Mouse (Mus musculus): ENCODE data around the gene Wdfy1.

The Wdfy1 gene

DNA sequence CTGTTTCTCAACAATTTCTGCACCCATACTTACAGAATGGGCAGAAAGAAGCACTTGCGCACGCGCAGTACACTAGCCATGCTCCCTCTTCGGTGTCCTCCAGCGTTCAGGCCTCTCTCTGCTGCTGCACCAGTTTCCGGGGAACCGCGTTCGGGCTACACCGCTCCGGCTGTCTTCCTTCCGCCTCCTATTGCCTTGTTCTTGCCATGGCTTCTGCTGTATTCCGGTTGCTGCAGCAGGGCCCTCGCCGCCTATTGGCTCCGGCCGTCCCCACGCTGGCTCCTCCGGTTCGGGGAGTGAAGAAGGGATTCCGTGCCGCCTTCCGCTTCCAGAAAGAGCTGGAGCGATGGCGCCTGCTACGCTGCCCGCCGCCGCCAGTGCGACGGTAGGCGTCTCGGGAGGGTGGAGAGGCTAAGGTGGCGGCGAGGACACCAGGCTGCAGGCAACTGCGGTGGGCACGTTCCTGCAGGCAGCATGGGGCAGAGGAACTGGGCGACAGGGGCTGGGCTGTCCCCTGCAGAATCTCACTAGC is at the start of gene Wdfy1, which contains the start of gene Mrpl44:
Gene Wdfy1, minus strand, starts transcription at position 217 of the 532 bp plus-strand sequence.
Gene Mrpl44, plus strand, starts transcription at position 92 of the 532 bp plus-strand sequence.
- in situ Hi-C loops (cut with MboI, MseI): no loop called here

DNA sequence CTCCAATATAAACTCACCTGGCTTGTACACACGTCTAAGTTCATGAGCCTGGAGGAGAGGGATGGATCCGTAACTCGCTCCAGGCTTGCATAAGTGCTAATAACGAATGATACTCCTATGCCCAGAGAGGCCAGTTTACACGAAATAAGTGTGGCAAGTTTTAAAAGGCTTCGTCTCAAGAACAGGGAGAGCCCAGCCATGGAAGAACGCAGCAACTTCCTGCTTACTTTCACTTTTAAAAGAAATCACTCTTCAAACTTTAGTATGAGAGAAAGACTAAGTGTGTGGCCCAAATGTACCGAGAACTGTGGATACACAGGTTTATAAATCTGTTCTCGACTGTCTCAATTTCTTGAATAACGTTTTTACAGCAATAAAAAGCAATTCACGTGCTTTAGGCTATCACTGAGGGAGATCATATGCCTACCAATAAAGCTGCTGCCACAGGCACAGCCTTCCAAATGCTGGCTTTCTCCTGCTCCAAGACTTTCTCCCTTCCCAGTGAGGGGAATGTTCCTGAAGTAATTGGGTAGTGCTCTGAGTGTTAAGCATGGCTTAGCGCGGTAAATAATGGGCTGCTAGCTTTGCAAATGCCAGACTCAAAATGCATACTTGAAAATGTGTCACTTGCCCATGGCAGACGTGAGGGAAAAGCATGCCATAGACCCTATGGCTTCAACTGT is 48.1 kb upstream of the Wdfy1 start:
- in situ Hi-C loops (cut with MboI, MseI): no loop called here

DNA sequence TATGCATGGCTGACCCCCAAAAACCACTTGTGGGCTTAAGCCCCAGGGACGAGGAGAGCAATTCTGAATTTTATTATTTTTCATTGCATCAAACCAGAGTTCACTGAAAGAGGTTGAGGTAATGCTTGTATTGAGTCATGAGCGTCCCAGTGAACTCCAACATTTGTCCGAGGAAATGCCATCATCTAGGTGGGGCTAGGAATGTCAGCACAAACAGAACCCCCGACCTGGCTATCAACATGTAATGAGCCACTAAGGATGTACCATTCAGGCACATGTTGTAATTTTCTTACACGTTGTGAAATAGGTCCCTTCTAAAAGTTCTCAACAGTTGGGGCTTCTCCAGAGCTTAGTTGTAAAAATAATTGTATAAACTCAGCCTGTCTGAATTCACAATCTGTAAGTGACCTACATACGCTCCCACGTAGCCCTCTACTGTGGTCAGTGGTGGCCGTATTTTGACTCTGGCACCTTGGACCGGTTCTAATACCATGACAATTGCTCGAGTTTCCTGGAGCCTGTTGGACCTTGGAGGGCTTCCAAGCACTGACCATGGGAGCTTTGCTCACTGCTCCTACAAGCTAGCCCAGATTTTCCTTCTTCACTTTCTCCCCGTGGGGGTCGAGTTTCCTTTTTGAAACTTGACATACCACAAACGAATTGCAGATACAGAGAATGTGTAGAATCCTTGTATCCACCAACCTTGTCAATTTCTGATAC is 47.0 kb upstream of the Wdfy1 start:
- in situ Hi-C loops (cut with MboI, MseI): no loop called here

DNA sequence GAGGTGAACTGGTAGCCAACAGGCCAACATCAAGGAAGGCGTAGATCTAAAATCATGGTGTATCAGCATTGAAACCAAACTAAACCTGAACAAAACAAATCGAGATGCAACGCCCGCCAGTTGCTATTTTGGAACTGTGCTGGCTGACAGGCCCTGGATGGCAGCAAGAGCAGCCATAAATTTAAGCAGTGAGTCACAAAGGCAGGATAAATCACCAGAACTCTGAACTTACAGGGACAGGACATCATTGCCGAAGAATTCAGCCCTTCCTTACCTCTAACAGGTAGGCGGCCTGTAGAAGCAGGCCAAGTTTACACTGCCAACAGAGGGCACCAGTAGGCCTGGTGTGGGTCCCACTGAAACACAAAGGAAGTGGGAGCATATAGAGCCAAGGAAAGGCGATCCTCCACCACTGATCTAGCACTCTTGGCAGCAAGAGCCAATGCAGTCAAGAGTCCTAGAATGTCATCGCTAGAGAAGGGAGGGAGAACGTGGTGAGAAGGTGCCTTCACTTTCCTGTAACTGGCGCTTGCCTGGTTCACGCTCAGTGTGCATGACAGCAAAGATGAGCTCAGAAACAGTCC is 43.4 kb upstream of the Wdfy1 start:
- in situ Hi-C loops (cut with MboI, MseI): no loop called here

DNA sequence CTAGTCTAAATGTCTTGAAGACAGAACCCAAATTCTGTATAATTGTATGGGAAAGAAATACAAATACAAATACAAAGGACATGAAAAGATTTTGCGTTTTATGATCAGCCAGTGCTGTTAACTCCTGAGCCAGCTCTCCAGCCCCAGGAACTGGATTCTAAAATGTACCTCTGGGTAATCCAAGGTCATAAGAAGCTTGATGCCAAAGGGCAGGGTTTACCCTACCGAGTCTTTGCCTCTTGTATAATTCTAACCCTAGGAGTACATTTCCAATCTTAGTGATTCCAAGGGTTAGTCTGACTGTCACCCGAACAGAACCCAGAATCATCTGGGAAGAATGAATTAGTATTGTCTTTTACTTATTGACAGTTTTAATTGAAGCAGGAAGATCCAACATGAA is 39.5 kb upstream of the Wdfy1 start:
- in situ Hi-C loops (cut with MboI, MseI): no loop called here

DNA sequence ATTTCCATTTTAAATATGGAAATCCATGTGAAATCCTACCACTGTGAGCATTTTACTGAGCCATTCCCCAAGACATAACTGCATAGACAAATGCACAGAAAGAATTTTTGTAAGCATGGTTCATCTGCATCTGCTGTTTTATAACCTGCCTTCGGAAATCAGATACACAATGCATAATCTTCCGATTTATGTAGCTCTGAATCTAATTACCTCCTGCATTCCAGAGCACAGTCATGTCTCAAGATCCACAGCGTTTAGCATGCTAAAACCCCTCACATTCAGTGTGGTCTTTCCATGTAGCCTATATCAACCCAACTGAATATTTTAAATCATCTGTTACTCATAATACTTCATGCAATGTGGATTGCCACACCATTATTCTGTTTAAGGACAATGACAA is 33.5 kb upstream of the Wdfy1 start:
- in situ Hi-C loops (cut with MboI, MseI): no loop called here

DNA sequence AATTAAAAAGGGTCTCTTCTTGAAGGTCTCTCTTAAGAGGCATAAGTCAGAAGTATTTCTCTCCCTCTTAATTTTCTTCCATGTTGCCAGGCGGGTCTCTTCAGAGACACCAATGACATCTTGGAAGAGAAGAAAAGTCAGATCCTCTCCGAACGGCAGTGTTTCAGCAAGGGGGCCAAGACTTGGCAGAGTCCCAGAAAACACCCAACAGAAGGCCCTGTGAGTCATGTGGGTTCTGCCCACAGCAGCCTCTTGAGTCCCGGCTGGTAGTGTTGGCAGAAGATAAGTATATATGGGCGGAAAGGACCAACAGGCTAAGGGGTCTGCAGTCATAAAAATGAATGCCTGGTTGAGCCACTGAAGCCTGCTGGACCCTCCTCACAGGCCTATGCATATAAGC is 30.9 kb upstream of the Wdfy1 start:
- in situ Hi-C loops (cut with MboI, MseI): no loop called here

DNA sequence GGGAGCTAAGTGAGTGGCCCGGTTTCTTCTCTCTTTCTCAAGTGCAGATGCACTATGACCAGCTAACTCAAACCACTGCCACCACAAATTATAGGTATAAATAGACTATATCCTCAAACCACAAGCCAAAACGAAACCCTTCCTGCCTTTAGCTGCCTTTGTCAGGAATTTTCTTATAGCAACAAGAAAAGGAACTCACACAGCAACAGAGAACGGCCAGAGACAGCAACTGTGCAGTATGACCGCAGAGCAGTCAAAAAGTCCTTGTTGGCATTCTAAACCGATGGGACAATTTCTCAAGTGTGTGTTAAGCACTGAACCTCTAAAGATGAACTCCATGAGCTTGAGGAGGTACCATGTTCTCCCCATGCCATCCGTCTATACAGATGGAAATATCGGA is 27.7 kb upstream of the Wdfy1 start:
- in situ Hi-C loops (cut with MboI, MseI): no loop called here

DNA sequence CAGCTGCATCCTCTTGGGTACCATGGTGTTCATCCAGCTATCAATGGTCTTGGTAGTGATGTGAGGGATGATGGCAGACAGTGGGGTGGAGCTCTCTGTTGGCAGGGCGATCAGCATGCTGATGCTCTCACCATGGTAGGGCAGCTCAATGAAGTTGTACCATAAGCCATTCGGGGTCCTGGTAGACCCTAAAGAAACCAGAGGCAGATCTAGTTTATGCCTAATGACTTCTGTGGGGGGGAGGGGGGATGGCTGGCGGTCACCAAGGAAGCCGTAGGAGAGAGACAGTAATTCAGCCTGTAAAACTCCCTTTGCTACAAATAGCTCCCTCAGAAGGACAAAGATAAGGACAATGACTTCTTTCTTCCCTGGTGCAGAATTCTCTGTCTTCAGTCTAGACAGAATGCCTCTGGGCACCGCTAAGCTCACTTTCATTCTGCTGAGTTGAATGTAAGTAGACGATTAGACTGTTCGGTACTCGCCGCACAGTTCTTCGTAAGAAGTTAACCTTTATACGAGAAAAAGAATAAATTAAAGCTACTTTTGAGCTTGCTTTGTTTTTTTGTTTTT is 27.0 kb upstream of the Wdfy1 start:
- in situ Hi-C loops (cut with MboI, MseI): no loop called here

DNA sequence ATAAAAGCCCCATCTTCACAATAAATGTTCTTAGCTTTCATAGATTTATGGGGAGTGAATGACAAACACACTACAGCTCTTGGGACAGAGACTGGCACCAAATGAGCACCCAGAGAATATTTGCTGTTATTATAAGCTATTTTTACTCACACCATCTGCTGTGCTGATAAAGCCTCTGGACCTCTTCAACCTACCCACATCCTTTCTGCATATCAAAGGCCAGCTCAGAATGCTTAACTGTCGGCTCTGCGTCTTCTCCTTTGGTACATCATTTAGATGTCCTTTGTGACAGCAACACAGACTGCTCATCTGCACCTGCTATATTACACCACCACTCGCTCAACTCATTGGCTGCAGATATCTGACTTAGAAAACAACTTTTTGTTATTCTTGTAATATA is 21.1 kb upstream of the Wdfy1 start:
- in situ Hi-C loops (cut with MboI, MseI): no loop called here

DNA sequence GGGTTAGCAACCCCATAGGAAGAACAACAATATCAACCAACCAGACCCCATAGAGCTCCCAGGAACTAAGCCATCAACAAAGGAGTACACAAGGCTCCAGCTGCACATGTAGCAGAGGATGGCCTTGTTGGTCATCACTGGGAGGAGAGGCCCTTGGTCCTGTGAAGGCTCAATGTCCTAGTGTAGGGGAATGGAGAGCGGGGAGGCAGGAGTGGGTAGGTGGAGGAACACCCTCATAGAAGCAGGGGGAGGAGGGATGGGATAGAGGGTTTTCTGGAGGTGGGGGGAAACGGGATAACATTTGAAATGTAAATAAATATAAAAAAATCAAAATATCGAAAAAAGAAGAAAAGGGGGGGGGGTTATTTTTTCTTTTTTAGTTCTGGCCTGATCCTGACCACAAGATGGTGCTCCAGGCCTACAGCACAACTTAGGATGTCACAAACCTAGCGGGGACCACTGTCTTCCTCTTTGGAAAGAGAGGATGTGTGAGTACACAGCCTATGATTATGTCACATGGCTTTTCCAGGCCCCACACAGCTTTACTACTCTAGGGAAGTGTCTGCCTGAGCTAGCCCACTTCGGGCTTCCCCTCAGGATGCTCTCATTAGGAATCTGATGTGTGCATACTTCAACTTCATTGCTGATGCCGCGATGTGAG is 10.5 kb upstream of the Wdfy1 start:
- in situ Hi-C loops (cut with MboI, MseI): no loop called here

DNA sequence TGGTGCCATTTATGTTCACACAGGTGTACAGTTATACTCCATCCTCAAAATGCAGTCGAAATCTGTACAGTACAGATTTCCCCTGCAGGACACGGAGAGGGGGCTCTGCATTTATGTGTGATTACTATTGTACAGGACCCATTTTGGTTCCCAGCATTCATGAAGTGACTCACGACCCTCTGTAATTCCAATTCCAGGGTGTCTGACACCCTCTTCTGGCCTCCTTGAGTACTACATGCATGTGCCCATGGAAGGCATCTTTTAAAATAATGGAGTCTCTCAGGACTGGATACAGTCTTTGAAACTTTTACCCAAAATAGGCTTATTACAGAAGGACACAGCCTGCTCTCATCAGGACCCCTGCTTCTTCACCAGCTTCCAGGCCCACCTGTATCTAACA is 6.5 kb upstream of the Wdfy1 start:
- in situ Hi-C loops (cut with MboI, MseI): no loop called here

DNA sequence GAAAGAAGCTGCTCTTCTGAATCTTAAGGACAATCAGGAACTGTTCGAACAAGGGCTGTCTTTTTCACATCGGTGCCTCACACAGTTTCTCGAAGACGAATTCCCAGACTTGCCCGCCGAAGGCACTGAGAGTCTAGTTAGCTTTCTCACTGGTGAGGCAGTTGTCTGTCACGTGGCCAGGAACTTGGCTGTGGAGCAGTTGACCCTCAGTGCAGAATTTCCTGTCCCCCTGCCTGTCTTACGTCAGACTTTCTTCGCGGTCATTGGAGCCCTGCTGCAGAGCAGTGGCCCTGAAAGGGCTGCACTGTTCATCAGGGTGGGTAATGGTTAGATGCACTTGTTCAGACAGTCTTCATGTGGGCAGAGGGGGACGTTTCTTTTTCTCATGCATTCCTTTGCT is 2.1 kb upstream of the Wdfy1 start:
- in situ Hi-C loops (cut with MboI, MseI): no loop called here

DNA sequence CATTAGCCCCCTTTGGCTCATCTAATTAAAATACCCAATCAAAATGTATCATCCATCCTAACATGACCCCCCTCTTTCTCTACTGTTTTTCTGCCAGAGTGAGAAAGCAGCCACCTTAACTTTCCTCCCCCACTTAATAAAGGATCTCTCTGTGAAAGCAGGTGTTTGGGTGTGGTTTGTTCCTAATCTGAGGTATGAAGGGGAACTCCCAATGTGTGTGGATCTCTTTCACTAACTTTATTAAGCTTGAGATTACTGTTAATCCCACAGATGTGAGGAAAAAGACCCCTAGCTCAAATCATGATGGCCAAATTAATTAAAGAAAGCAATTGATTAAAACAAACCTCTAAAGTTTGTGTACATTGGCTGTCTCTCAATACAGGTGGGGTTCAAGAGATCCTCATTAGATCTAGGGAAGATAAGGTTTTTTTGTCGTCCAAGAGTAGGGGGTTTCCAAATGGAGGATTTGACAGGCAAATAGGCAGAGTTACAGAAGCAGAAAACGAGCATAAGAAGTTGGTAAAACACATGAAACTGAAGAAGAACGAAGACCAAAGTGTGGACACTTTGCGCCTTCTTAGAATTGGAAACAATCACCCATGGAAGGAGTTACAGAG is 1.7 kb downstream of the Wdfy1 start:
- in situ Hi-C loops (cut with MboI, MseI): no loop called here

DNA sequence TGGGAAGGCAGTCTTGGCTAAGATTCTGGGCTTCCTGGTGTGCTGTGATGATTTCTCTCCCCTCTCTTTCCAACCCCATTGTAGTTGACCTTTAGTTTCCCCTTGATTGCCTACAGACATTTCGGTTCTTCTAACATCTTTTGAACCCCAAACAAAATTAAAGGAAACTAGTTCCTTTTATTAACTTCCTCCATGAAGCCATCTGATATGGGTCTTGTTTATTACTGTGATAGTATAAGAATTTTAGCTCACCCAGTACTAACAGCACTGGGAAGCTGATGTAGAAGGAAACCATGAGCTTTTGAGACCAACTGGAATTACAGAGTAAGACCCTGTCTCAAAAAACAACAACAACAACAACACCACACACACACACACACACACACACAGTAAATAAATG is 7.7 kb downstream of the Wdfy1 start:
- in situ Hi-C loops (cut with MboI, MseI): no loop called here

DNA sequence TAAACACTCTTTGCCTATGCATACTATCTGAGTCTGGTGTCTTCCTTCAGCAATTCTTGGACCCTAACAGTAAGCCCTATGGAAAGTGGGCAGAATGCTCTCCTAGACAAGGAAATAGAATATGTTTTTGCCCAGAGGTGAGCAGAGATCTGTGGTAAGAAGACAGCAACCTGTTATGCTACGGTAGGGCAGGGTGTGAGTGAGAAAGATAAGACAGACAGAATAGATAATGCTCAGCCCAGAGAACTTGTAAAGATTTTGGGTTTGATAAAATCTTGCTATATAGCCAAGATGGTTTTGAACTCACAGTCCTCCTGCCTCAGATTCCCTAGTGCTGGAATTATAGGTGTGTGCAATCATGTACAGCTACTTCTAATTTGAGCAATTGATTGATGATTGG is 11.5 kb downstream of the Wdfy1 start:
- in situ Hi-C loops (cut with MboI, MseI): loop anchor here (5.0 kb wide), 1 partner anchor 1227 kb away; no protein-coding TSS in a partner anchor

DNA sequence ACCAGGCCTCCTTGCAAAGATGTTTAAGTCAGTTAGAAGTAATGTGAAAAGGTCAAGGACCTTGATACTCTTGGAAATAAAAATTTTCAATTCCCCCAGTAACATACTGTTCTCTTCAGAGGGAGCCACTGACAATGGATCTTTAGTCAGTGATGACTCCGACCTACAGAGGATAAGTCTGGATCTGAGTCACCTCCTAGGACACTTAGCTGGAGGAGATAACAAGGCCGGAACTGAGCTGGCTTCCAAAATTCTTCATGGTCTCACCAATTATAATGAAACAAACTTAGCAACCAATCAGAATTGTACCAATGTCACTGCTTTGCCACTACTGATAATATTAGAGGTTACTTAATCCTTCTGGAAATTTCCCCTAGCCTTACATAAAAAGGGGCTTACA is 11.9 kb downstream of the Wdfy1 start:
- in situ Hi-C loops (cut with MboI, MseI): loop anchor here (5.0 kb wide), 1 partner anchor 1227 kb away; no protein-coding TSS in a partner anchor

DNA sequence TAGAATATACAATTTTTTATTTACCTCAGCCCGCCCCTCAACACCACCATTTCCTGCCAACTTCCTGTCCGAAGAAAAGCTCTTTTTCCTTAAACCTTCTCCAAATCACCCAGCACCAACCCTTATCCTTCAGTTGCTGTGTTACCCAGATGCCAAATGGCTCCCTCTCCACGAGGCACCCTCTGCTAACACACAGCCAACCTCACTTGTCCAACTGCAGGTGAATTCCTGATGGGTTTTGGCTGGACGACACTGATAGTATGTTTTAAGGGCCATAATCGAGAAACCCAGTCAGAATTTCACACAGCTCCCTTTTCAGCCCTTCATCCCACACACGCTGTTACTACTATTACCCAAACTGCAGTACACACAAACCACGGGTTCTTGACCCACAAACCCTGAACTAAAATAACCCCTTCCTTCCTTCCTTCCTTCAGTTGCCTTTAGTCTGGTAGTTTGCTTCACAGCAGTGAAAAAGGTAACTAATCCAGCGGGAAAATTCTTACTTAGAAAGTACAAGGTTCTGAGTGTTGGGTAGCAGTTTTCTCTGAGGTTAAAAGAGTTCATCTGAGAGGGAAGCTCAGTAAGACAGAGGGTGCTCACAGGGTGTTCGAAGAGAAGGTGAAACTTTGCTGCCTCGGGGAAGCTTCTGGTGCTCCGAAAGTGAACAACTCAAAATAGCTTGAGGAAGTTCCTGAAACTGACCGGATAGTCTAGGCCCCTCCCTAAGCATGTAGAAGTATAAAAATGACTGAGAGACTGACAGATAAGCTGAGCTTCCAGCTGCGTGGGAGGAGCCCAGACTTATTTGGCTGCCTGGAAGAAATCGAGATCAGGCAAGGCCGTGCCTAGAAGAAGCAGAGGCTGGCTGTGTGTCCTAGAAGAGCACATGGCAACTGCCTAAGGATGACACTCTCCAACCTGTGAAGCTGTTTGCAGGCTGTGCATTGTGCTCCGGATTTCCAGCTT is 13.4 kb downstream of the Wdfy1 start:
- in situ Hi-C loops (cut with MboI, MseI): loop anchor here (5.0 kb wide), 1 partner anchor 1225 kb away; no protein-coding TSS in a partner anchor

DNA sequence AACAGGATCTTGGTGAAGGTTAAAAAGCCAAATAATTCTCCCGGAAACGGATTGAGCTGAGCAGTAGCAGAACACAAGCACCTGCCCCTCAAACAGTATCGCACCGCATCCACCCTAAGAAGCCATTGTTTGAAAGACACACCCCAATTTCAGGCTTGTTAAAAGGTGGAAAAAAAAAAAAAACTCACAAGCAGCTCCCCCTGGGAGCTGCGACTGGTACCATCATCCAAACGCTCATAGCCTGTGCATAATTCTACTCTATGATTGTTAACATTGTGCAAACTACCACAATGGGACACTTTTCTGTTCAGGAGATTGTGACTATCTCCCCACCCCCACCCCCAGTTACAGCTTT is 14.0 kb downstream of the Wdfy1 start:
- in situ Hi-C loops (cut with MboI, MseI): loop anchor here (5.0 kb wide), 1 partner anchor 1225 kb away; no protein-coding TSS in a partner anchor
